Mouse (Mus musculus) adrenal gland, postnatal 4 days (tissue): ENCODE measurements at regions not wholly inside any gene's neighbourhood (a gene's known extent, or its start where the extent isn't known, plus 50 kb on each side); places are given as distances from the start of the nearest gene placed in this dataset.
A peak's percentile ranks its signal among the peaks of the same experiment; 100 is the strongest.
"Not testable (repeated sequence)": the region's sequence is repeated elsewhere in the genome, so short reads cannot be mapped to it uniquely, and the experiment has no call there.

ENCODE experiments used
- DNase-seq, 2 experiments: peaks; one replicate each; pipeline ENCODE4 v3.0.0; 2021 to 2022; ENCODE audit warnings: low spot score in 2 of 2, mixed read lengths in 2 of 2

DNA sequence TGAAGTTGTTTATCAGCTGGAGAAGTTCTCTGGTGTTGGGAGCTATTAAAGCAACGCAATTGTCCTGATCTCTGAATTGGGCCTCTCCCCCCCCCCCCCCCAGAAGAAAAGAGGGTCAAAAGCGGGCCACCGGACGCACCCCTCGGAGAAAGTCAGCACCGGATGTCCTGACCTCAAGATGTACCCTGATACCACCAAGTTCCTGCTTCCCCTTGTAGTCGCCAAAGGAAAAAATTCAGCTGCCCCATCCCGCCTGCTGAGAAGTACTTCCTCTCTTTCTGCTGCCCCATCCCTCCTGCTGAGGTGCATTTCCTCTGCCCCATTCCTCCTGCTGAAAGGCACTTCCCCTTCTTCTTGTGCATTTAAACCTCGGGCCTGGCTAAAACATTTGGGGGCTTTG lies 1191.1 kb upstream of the 1700008P02Rik start:
- DNase-seq = not testable (repeated sequence)

DNA sequence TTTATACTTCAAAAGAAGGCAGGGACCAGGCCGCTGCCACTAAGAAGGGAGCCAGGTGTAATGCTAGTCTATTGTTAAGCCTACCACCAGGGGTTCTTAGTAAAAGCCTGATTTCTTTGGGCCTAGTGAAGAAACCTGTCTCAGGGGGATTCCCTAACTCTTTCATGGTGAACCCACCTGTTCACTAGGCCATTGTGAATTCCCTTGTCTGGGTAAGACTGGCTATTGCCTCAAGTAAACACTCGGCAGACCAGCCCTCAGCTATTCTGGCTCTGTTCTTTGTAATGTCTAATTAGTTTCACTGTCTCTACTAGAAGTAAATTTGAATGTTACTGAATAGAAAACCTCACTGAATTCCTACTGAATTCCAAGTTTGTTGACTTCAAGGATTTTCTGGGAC lies 1184.9 kb upstream of the 1700008P02Rik start:
- not testable (repeated sequence) for DNase-seq

DNA sequence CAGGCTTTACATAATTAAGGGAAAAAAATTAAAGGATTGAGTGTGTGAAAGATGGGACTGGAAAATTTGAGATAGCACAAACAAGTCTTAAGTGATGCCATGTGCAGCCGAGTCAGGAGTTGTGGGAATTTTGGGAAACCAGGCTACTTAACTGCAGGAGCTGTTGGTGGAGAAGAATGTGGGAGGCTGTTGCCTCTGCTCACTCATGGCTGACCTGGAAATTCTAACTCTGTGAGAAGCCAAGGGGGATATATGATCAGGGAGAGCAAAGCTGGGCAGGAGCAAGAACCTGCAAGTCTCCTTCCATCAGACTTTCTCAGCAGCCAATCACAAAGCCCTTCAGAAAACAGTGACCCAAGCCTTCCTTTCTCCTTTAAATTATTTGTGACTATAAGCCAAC lies 1184.0 kb upstream of the 1700008P02Rik start:
- DNase-seq = no peak

DNA sequence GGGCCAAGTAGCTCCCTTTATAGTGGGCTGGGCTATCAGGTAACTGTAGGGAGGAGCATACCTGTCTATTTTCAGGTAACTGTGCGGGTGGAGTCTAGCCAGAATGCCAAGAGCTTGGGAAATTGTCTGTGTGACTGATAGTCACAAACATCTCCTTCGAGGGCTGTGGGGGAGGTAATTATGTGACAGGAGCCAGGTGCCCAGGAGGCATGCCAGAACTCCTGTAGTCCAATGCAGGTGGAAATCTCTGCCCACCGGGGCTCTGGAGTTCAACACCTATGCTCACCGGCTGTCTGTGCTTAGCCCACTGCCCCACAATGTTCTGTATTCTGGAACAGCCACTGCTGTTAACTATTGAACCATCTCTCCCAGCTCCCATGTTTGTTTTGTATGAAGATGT lies 1179.2 kb upstream of the 1700008P02Rik start:
- DNase-seq = no peak

DNA sequence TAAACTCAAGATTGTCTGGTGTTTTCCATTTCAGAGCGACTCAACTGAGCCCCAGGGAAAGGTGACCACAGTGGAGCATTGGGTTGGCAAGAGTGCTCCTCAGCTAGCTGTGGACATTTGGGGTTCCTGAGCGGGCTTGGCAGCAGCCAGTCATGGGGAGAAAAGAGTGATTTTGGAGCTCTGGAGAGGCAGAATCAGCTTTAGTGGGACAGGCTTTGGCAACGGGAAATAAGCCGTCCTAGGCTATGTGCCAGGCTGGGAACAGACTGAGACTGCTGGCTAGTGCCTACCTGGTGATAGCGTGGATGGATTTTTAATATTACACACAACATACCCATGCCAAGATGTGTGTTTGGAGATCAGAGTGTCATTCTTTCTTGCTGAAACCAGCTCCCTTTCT lies 1167.4 kb upstream of the 1700008P02Rik start:
- DNase-seq = no peak

DNA sequence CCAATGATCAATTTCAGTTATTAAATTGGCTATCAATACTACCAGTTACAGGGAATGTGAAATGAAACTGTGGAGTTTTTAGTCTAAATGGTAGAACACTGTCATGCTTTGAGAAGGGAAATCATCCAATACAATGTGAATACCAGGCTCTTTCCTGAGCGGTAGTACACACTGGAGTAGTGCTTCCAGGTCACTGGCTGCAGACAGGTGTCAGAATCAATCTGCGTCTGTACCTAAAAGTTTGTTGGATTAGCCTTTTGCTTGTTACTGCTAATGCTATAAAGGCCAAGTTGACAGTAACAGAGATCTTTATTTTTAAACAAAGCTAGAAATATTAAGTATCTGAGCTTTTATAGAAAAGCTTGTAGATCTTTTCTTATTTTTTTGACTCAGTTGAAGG lies 1164.9 kb upstream of the 1700008P02Rik start:
- DNase-seq = no peak

DNA sequence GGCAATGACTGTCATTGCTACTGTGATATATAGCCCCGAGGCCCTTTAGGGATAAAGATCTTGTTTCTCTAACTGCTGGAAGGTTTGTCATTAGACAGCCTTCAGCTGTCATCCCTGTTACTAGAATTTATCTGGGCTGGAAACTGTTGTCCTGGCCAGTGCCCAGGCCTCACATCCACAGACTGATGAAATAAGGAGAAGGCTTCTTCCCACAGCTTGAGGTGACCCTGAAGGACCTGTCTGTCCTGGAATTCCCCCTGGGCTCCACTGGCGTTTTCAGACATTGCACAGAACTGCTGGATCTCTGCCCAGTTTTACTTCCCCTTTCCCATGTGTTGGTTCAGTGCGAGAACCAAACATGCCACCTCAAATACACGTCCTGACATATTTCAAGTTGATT lies 1135.2 kb upstream of the 1700008P02Rik start:
- peak; percentile 4 to 7 for DNase-seq

DNA sequence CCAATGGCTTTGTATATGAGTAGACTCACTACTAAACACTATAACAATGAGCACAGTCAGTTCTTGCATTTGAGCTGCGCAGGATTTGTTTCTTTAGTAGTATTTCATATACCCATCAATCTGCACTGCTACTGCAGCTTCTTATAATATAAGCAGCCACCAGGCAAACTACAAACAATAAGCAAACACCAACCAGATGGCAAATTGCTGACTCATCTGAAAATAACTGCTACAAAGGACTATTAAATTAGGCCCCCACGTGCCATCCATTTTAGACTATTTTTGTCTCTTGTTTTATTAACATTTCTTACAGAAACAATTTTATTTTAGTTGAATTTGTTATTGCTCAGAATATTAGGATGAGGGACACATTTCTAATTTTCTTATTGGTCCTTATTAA lies 1093.5 kb upstream of the 1700008P02Rik start:
- no peak for DNase-seq

DNA sequence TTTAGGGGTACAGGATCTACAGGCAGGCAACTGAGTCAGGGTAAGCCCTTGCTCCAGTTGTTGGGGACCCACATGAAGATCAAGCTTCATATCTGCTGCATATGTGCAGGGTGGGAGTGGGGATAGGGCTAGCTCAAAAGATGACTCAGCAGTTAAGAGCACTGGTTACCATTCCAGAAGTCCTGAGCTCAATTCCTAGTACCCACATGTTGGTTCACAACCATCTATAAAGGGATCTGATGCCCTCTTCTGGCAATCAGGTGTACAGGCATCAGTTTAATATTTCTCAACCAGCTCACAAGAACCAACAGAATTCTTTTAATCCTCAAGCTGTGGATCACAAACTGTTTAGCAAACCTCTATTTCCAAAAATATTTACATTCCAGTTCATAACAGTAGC lies 1092.9 kb upstream of the 1700008P02Rik start:
- DNase-seq = no peak

DNA sequence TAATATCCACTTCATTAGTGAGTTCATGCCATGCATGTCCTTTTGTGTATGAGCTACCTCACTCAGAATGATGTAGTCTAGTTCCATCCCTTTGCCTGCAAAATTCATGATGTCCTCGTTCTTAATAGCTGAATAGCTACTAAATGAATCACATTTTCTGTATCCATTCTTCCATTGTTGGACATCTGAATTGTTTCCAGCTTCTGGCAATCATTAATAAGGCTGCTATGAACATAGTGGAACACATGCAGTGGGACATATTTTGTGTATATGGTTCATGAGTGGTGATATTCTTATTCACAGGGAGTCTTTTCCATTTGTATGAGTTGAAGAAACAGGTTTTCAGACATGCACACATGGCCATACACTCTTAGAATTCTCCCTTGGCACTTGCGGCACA lies 1092.2 kb upstream of the 1700008P02Rik start:
- no peak for DNase-seq

DNA sequence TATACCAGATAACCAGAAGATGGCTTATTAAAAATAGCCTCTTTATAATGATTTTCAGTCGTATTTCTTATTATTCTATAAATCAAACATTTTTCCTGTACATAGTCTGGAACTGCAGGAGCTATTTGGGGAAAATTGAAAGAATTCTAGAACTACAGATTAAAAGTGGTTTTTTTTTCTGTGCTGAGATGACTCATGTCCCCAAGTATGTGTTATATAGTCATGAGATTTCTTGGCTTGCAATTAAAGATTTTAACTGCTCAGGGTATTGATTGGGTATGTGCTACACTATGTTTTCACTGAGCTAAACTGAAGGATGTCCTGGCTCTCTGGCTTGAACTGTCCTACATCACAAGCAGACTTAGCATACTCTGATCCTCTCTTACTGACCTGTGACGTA lies 1088.4 kb upstream of the 1700008P02Rik start:
- DNase-seq = no peak

DNA sequence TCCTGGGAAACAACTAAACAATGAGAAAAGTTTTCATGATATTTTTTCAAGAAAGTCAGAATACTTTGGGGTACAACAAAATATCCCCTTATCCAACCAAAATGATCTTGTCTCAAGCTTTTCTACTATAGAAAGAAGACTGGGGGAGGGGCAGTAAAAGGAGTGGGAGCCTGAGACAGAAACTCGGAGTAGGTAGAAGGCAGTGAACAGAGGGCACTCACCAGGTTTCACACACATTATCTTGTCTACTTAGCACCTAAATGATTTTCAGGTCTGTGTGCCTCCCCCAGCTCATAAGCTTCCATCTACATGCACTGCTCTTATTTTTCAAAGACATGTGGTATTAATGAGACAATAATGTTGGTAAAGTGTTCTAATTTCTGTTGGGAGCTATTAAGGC lies 1063.3 kb upstream of the 1700008P02Rik start:
- no peak for DNase-seq

DNA sequence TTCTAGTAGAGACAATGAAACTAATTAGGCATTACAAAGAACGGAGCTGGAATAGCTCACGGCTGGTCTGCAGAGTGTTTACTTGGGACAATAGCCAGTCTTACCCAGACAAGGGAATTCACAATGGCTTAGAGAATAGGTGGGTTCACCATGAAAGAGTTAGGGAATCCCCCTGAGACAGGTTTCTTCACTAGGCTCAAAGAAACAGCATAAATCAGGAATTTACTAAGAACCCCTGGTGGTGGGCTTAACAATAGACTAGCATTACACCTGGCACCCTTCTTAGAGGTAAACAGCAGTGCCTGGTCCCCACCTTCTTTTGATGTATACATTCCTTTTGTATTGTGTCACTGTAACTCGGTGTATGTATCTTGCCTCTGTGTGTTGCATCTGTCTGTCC lies 1062.6 kb upstream of the 1700008P02Rik start:
- not testable (repeated sequence) for DNase-seq

DNA sequence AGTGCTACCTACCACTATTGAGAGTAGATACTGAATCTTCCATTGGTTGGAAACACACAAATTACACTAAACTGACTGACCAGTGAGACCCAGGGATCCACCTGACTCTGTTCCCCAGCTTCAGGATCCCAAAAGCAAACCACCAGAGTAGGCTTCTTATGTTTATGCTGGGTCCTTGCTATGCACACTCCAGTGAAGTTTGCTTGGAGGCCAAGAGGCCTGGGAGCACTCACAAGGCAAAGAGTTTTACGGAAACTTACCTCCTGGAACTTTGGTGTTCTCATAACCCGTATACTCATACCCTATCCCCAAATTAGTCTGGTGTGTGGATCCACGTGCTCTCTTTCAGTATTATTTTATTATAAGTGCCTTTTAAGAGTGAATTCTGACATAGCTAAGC lies 1062.1 kb upstream of the 1700008P02Rik start:
- DNase-seq = no peak

DNA sequence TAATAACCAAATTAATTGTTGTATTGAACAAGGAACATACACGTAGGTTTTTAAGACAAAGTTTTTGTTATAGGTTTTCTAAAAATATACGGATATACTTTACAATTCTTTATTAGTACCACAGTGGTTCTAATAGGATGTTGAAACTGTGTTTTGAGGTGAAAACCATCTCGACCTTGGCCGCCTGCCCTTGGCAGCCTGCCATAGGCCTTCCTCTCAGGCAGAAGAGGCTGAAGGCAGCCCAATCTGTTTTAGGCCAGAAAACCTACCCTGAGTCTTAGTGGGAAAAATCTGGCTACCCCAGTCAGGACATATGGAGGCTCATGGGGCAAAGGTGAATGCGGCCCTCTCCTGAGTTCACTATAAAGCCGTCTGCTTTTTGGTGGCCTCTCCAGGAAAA lies 1049.7 kb upstream of the 1700008P02Rik start:
- no peak for DNase-seq

DNA sequence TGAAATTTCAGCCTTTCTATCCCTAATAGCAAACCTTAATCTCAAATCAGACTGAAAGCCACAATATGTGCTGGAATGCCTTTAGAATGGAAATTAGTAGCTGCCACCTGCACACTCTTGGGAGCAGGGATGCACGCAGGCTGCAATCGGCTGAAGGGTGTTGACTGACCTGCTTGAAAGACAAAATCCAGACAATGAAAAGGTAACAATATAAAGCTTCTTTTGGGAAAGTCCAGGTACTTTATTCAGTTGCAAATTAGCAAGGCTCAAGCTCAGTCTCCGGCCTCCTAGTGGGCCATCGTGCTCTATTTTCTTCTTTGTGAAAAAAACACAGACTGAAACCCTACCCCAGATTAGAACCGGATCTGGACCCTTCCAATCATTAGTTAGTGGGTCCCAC lies 1047.6 kb upstream of the 1700008P02Rik start:
- not testable (repeated sequence) for DNase-seq

DNA sequence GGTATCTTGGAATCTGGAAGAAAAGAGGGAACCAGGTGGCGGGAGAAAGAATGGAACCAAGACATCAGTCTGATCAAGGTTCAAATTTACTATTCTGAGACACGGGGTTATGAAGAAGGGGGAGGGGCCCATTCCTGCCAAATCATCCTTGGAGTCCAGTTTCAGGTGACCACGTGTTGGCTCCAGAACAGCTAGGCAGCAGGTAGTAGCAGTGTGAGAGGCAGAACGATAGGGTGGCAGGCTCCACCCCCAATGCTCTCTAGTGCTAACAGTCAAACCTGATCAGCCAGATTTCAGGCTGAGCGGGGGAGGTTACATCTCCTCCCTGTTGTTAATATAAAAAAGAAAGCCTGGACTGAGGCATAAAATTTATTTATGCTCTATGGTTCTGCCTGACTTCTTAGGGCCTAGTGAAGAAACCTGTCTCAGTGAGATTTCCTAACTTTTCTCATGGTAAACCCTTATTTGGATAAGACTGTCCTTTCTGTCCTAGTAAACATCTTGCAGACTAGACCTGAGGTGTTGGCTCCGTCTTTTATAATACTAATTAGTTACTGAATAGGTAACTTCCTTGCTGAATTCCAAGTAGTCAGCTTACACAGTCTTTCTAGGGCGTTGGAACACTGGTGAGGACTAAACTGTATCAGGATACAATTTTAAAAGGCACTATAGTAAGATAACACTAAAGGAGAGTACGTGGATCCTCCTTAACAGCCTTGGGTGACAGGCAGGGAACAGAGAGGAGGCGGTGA lies 1046.3 kb upstream of the 1700008P02Rik start:
- not testable (repeated sequence) for DNase-seq
